Mouse (Mus musculus) layer of hippocampus, adult 18-20 months (tissue): Measurements from ENCODE around the gene Dnajb4. TPM values are rescaled to one million over a fixed set of nuclear protein-coding genes. Genes with fewer than 3 reads are reported as not detected.
A peak's percentile ranks its signal among the peaks of the same experiment; 100 is the strongest.
"Not testable (repeated sequence)": the region's sequence is repeated elsewhere in the genome, so short reads cannot be mapped to it uniquely, and the experiment has no call there.

Experiments used
- DNase-seq, 2 experiments: peaks; one replicate each; pipeline ENCODE4 v3.0.0; 2022; ENCODE audit warnings: low spot score in 2 of 2
- total RNA-seq, 2 experiments: library from RNA; stranded (reverse); gene quantifications; 2 replicates each; pipeline ENCODE4 v1.2.3; 2021

Dnajb4 gene
- total RNA-seq, 2 experiments from 2014 or later = 68.7 to 75.7 TPM

GRCm38 (mm10) chr3:152151725-152152482, 58.2 kb downstream of the Dnajb4 start:
- DNase-seq = no peak

DNA sequence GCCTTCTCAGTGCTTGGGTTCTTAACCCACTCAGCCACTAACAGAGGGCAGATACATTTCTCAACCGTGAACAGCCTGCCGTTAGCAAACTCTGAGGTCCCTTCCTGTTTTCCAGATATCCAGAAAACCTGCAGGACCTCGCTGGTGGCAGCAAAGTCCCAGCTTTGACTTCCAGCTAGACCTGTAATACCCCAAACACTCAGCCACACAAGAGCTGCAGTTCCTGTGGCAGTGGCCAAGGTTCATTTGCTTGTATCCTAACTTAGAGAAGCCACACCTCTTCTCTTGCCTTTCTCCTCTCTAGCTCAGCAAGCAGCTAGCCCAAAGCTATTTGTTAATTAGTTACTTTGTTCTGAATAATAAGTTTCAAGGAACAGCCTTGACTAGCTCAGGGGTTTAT, 60.2 kb downstream of the Dnajb4 start:
- no peak for DNase-seq

DNA sequence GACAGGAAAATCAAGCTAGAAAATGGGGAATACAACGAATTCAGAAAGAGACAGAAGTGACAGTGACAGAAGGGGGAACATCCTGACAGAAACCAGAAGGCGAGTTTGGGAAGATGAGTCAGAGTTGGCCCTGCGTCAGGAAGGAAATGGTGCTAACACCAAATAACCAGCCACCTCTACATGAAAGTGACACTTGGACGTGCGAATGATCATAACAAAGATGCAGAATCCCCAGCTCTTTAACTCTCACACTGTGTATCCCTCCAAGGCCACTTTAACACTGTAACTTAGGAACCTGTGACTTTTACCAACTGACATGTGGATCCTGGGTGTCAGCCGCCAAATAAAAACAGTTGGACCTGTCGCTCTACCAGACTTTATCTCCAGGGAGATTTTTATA, 60.7 kb downstream of the Dnajb4 start:
- peak in 1 of 2 experiments; percentile 56 for DNase-seq

DNA sequence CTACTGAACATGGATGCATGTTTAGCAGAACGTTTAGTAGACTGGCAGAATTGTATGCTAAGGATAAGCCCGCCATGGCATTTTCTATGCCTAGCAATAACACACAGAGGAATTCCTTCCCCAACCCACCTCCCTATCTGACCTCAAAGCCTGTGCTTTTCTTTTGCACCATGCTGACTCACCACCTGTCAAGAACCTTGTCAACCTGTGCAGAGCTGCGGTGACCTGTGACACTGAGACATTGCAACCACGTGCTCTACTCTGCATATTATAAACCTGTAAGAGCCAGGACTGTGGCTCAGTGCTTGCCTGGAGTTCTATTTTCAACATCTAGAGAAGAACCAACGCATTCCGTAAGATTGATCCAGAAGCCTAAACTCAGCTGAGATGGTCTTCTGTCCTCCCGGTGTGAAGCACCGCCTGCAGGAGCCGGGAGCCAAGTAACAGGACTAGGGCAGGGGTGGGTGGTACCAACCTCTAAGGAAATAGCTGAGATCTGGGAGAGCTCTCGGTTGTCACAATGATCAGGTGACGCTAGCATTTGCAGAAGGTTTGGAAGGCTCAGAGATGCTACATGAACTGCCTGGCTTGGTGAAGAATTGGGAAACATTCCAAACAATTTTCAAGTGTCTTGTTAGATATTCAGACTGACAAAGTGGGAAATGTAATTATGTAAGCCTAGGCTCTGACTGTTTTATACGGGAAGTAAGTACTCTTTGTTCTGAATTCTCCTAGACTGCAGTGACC, 62.8 kb downstream of the Dnajb4 start:
- DNase-seq = no peak

DNA sequence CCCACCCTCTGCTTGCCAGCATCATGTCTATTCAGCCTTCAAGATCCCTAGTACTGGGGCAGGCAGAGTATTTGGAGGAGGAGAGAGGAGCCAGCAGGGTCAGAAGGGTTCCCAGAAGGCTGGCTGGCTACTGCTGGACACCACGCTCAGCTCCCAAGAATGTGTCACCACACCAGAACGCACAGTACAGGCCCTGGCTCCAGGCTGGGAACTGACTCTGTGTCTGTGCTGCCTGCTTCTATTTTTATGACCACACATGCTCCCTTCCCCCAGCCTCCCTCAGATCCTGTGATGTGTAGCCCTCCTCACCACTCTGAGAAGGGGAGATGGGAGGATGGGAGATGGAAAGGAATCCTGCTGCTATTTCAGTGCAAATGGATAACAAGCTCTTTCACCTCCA, 64.9 kb downstream of the Dnajb4 start:
- DNase-seq = peak in 1 of 2 experiments; percentile 38

DNA sequence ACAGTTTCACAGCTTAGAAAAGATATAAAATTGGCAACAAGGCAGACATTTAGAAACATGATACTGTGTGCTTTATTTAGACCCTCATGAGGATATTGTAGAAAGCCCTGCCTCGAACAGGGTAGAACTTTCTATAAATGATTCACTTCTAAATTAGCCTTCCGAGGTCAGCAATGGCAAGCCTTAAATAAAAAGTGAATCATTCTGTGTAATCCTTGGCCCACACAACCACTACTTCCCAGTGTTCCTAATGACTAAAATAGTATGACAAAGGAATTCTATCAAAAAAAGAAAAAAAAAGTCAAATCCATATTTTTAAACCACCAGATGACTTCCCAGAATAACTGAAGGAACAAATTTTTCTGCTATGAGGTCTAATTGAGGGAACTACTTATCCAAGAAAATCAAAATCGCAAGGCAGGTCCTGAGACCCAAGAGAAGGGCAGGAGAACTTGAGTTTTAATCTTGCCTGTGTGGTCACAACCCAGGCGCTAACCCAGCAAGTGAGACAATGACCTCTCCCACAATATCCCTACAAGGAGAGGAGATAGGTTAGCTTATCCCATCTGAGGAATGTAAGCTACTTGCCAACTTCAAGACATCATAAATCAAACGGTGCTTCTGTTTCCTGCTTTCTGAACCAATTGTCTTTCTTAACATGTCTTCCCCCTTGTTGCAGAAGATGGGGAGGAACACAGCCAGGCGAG, 67.0 kb downstream of the Dnajb4 start:
- DNase-seq = no peak

DNA sequence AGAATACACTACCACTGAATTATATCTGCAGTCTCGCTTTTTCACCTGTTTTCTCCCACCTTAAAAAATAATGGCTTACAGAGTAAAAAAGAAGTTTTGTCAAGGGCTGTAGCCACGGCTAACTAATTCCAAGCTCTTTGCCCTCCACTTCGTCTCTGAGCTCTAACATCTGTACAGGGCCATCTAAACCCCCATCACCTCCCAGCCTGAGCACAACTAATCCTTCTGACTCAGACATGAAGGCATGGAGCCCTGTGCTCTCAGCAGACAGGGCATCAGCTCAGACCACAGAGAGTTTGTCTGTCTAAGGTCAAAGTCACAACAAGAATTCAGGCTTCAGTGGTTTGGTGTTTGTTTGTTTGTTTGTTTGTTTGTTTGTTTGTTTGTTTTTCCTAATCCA, 68.0 kb downstream of the Dnajb4 start:
- DNase-seq = no peak

- not testable (repeated sequence) for DNase-seq
These were observed 70.8 kb downstream of the Dnajb4 start for GRCm38 (mm10) chr3:152139308-152139707.

DNA sequence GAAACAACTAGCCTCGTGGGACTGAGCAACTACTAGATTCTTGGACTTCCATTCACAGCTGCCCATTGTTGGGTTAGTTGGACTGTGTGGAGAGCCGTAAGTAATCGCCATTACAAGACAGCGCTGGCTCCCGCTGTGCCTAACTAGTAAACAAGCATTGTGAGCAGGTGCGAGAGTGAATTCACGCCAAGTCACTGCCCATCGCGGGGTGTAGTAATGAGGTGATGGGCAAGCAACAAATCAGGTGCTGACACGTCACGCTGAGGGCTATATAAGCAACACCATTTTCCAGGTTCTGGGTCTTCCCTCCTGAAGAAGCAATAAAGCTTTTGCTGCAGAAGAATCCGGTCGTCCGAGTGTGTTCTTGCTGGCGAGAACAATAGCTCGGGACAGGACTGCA, 74.0 kb downstream of the Dnajb4 start:
- DNase-seq = not testable (repeated sequence)

GRCm38 (mm10) chr3:152133621-152134020, 76.5 kb downstream of the Dnajb4 start:
- no peak for DNase-seq

- DNase-seq = no peak
These were observed 79.1 kb downstream of the Dnajb4 start for GRCm38 (mm10) chr3:152130963-152131362.

GRCm38 (mm10) chr3:152129426-152129825, 80.7 kb downstream of the Dnajb4 start:
- not testable (repeated sequence) for DNase-seq

DNA sequence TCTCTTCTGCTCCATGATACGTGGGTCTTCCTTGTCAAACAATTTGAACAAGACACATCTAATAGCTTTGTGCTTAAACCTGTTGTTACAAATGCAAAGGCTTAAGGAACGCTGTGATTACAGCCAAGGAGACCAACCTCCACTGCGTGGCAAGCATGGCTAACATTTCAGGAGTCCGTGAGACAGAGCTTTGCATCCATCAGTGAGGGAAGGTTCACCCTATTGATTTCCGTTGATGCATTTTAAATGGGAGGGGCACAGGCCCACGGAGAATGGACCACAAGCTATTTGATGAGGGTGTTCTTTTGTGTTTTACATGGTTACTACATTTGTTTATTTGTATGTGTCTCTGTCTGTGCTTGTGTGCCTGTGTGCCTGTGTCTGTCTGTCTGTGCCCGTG, 81.5 kb downstream of the Dnajb4 start:
- no peak for DNase-seq

Other genes with a start within 250 kb of the Dnajb4 start
- gene Gipc2, start 44.1 kb downstream of the Dnajb4 start, total RNA-seq = 1 to 10 TPM; 1.1 to 1.4 TPM
- gene Fubp1, start 120 bp upstream of the Dnajb4 start, total RNA-seq = 100 to 1,000 TPM; 111 to 115 TPM
- gene Nexn, start 56.0 kb upstream of the Dnajb4 start, total RNA-seq = 1 to 10 TPM; 1.3 to 1.7 TPM
- gene Miga1, start 130.1 kb upstream of the Dnajb4 start, total RNA-seq = 10 to 100 TPM; 73.9 to 74.1 TPM
- 100 to 1,000 TPM; 118 to 120 TPM for gene Usp33, start 136.2 kb upstream of the Dnajb4 start, total RNA-seq
- 10 to 100 TPM; 45.4 to 47.1 TPM for gene Zzz3, start 185.2 kb upstream of the Dnajb4 start, total RNA-seq